Mouse (Mus musculus): ENCODE measurements around the gene Tex37. TPM values are rescaled to one million over a fixed set of nuclear protein-coding genes. Genes with fewer than 3 reads are reported as not detected.

Gene Tex37
- total and polyA plus RNA-seq, 3 experiments = not detected

DNA sequence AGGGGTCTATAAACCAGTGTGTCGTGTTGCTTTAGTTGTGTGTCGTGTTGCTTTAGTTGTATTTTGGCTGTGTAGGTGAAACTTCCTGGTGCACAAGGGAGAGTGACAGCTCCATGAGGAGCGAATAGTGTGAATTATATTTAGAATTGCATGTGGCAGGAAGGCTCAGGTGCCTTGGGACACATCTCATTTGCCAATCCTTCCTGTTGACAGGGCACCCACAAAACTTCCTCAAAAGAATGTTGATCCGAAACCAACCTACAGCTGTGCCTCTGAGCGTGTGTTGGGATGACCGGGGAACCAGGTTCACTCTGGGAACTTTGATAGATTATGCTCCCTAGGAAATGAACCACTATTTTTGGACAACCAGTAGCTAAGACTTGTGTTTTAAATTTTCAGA lies 54.4 kb downstream of the Tex37 start:
- no peak overlapping the region for H3K4me3 ChIP-seq
- intact Hi-C loops (cut with DNase I) = no loop called here
- no peak for DNase-seq
- H3K4me1 ChIP-seq (ENCODE audit: control insufficient read depth, insufficient read depth, low read length) = peaks cover 4% of the 10 kb centered on the region; the same call in 1 of the 2 replicates
- peaks cover 5% of the 10 kb centered on the region for H3K36me3 ChIP-seq (ENCODE audit: control insufficient read depth, insufficient read depth, low read length)
- H3K27me3 ChIP-seq (ENCODE audit: control insufficient read depth, insufficient read depth, low read length) = no peaks in the 10 kb centered on the region
- H3K9ac ChIP-seq (ENCODE audit: low read depth, low read length) = no peak overlapping the region
- WGBS = 64% methylated on average over 6 of the region's 6 CpGs
- TF ChIP-seq EP300 (IDR thresholded peaks at IDR 0.05; ENCODE audit: insufficient read depth, low read depth, low read length) (no peak), POLR2A (IDR thresholded peaks at IDR 0.05; ENCODE audit: insufficient read depth, low read depth, low read length) (no peak), CTCF (IDR thresholded peaks at IDR 0.05) (no peak)
- peaks cover 4% of the 10 kb centered on the region; the same call in 1 of the 2 replicates for H3K79me2 ChIP-seq (replicated peaks; ENCODE audit: control insufficient read depth, insufficient read depth, low read length)
- H3K27ac ChIP-seq = no peak overlapping the region

Other genes with a start within 250 kb of the Tex37 start
- 10 to 100 TPM; 12.9 to 15.2 TPM for gene Rpia, start 126.7 kb downstream of the Tex37 start, total RNA-seq (2021)
- gene Rpia, start 126.7 kb downstream of the Tex37 start, polyA plus RNA-seq (2012; rRNA removed) = 6.6 and 12.4 TPM in 2 replicates
- gene Eif2ak3, start 74.4 kb downstream of the Tex37 start, total RNA-seq (2021) = 1 to 10 TPM; 8.4 to 8.5 TPM
- gene Eif2ak3, start 74.4 kb downstream of the Tex37 start, polyA plus RNA-seq (2012; rRNA removed) = 4.0 and 6.9 TPM in 2 replicates
- gene Foxi3, start 37.6 kb upstream of the Tex37 start, total RNA-seq (2021) = not detected
- not detected in 2 replicates for gene Foxi3, start 37.6 kb upstream of the Tex37 start, polyA plus RNA-seq (2012; rRNA removed)
- 1 to 10 TPM; 3.4 to 4.1 TPM for gene Thnsl2, start 225.5 kb upstream of the Tex37 start, total RNA-seq (2021)
- 6.0 and 6.1 TPM in 2 replicates for gene Thnsl2, start 225.5 kb upstream of the Tex37 start, polyA plus RNA-seq (2012; rRNA removed)